Mouse (Mus musculus): Measurements from ENCODE around the gene Mcm10.

GRCm38 (mm10) chr2:5044321-5044720 lies 31.7 kb upstream of the Mcm10 start:
- TF ChIP-seq CTCF (conservative IDR thresholded peaks at IDR 0.05; ENCODE audit: low read length) (no peak), POU5F1 (IDR thresholded peaks at IDR 0.05; ENCODE audit: borderline replicate concordance, low read length) (no peak)

Measured in E14TG2a.4 (cell line).